Mouse (Mus musculus): Measurements from ENCODE around the gene Man2a2.

DNA sequence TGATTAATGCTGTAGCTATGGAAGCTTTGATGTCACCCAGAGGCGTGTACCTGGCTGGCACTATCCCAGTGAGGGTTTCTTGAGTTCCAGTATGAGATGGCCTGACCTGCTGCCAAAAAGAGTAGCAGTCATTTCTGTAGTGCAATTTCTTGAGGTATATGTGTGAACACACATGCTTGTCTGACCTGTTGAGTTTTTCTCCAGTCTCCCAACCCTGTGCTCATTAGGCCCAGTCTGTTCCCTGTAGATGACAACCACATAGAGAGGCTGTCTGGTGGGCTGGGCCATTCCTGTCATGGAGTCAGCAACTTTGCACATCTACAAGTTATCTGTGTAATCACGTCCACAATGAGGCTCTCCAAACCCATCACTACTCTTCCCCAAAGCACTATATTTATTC is 55.4 kb downstream of the Man2a2 start:
- no peak for TF ChIP-seq MAFK (IDR thresholded peaks at IDR 0.05; ENCODE audit: insufficient read depth, low read depth, low read length)
- no peak for TF ChIP-seq ZC3H11A (IDR thresholded peaks at IDR 0.05; ENCODE audit: borderline replicate concordance, low read depth, low read length)
- TF ChIP-seq CHD2 (IDR thresholded peaks at IDR 0.05; ENCODE audit: low read depth, low read length) = no peak

Data from ES-E14 (cell line).